Mouse (Mus musculus) kidney, postnatal 36 days (tissue): ENCODE data around the gene Hao1.

Experiments used
- DNase-seq, 2 experiments: peaks; one replicate each; pipeline ENCODE4 v3.0.0; 2021 to 2022; ENCODE audit warnings: mixed read lengths in 2 of 2

The Hao1 gene

GRCm38 (mm10) chr2:134554221-134554727 is at the start of gene Hao1:
Hao1 (minus strand) TSS chr2:134554368.
- DNase-seq: no peak

GRCm38 (mm10) chr2:134591081-134591694 is 37.0 kb upstream of the Hao1 start:
- no peak for DNase-seq

GRCm38 (mm10) chr2:134585243-134585642 is 31.1 kb upstream of the Hao1 start:
- no peak for DNase-seq

- no peak for DNase-seq
Measured at GRCm38 (mm10) chr2:134559422-134559821, 5.3 kb upstream of the Hao1 start.

GRCm38 (mm10) chr2:134552358-134552757 is 1.8 kb downstream of the Hao1 start:
- DNase-seq: no peak

- DNase-seq: peak; percentile 50 to 83
Measured at GRCm38 (mm10) chr2:134549770-134550169, 4.4 kb downstream of the Hao1 start.

GRCm38 (mm10) chr2:134545116-134545515 is 9.1 kb downstream of the Hao1 start:
- no peak for DNase-seq

- no peak for DNase-seq
Measured at GRCm38 (mm10) chr2:134544321-134545065, 9.7 kb downstream of the Hao1 start.

GRCm38 (mm10) chr2:134543501-134543900 is 10.7 kb downstream of the Hao1 start:
- no peak for DNase-seq

GRCm38 (mm10) chr2:134541019-134541418 is 13.1 kb downstream of the Hao1 start:
- no peak for DNase-seq

GRCm38 (mm10) chr2:134538451-134538850 is 15.7 kb downstream of the Hao1 start:
- no peak for DNase-seq

- peak in 1 of 2 experiments; percentile 5 for DNase-seq
Measured at GRCm38 (mm10) chr2:134528122-134528810, 25.9 kb downstream of the Hao1 start.

GRCm38 (mm10) chr2:134527419-134528114 is 26.6 kb downstream of the Hao1 start:
- peak; percentile 43 to 50 for DNase-seq

- no peak for DNase-seq
Measured at GRCm38 (mm10) chr2:134518042-134518441, 36.1 kb downstream of the Hao1 start.

- DNase-seq: no peak
Measured at GRCm38 (mm10) chr2:134499777-134500176, 54.4 kb downstream of the Hao1 start.

GRCm38 (mm10) chr2:134498450-134498849 is 55.7 kb downstream of the Hao1 start:
- no peak for DNase-seq

- no peak for DNase-seq
Measured at GRCm38 (mm10) chr2:134488671-134489070, 65.5 kb downstream of the Hao1 start.

- no peak for DNase-seq
Measured at GRCm38 (mm10) chr2:134486055-134486834, 67.9 kb downstream of the Hao1 start.

- DNase-seq: peak in 1 of 2 experiments; percentile 4
Measured at GRCm38 (mm10) chr2:134482683-134483082, 71.5 kb downstream of the Hao1 start.

- DNase-seq: peak; percentile 68 to 87
Measured at GRCm38 (mm10) chr2:134481759-134482158, 72.4 kb downstream of the Hao1 start.

GRCm38 (mm10) chr2:134481174-134481573 is 73.0 kb downstream of the Hao1 start:
- no peak for DNase-seq

- DNase-seq: no peak
Measured at GRCm38 (mm10) chr2:134465132-134465531, 89.0 kb downstream of the Hao1 start.
